7 mouse cellular contexts compared by ENCODE assay signal in the genomic region with DNA sequence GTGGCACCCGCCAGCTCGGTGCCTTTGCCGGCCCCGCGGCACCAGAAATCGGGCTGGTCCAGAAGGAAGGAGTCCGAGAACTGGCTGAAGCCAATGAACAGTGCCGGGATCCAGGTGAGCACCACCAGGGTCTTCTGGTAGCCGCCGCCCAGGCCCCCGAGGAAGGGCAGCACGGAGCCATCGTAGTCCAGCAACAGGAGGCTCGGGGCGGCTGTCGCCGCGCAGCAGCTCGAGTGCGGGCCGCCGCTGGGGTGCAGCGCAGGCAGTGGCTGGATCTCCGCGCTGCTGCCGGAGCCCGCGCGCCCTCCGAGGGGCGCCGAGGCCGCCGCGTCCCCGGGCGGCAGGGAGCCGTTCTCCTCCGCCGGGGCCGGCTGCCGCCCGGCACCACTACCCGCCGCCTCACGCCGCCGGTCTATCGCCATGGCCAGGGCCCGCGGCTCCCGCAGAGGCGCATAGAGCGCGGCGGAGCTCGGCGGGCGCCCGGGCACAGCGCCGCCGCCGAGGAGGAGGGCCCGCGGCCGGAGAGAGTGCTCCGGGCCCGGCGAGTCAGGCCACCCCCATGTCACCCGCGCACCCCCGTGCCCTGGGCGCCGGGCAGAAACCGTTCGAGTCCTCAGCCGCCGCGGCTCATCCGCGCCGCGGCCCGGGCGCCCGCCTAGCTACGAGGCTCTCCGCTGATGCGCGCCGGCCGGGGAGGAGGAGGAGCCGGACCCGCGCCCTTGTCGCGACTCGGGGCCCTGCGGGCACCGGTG. TPM values are rescaled to one million over a fixed set of nuclear protein-coding genes. Genes with fewer than 3 reads are reported as not detected.
A peak's percentile ranks its signal among the peaks of the same experiment; 100 is the strongest.
DNase-seq lines count a peak whose midpoint lies in the region; ATAC-seq and TF ChIP-seq lines count a peak whose summit lies in the region.

No protein-coding gene starts in this region.

- TF ChIP-seq EP300 in CH12.LX (IDR thresholded peaks at IDR 0.05; ENCODE audit: low read length) = no peak

- ATAC-seq in G1E (ENCODE audit: extremely low read depth, insufficient number of reproducible peaks, low FRiP score, poor library complexity, severe bottlenecking) = no peak
- ATAC-seq in embryonic facial prominence, embryonic 11.5 days (replicated peaks; ENCODE audit: insufficient number of reproducible peaks, low FRiP score, low TSS enrichment, low read depth) = peak; percentile 50

- H3K4me2 ChIP-seq in CH12.LX (ENCODE audit: insufficient read depth, low read depth, poor library complexity, severe bottlenecking) = peak overlapping the region; percentile 85
- peak overlapping the region; percentile 96 for H3K4me2 ChIP-seq in embryonic facial prominence, embryonic 11.5 days (ENCODE audit: low read depth, low read length)

- no peak for TF ChIP-seq POLR2A in CH12.LX (IDR thresholded peaks at IDR 0.05; ENCODE audit: low read depth, low read length)

- no peak for TF ChIP-seq CTCF in CH12.LX (conservative IDR thresholded peaks at IDR 0.05 in 1 of 2, IDR thresholded peaks at IDR 0.05 in 1 of 2; ENCODE audit: low read depth in 2 of 2, low read length in 2 of 2)
- no peak for TF ChIP-seq CTCF in G1E (IDR thresholded peaks at IDR 0.05; ENCODE audit: low read depth, low read length)

- H3K9ac ChIP-seq in CH12.LX (ENCODE audit: insufficient read depth, low read depth) = 0 out of 2 replicates have a peak overlapping the region, but pooled peaks have one; percentile 27
- peak overlapping the region; percentile 76 for H3K9ac ChIP-seq in embryonic facial prominence, embryonic 11.5 days (replicated peaks; ENCODE audit: low read length)

- TF ChIP-seq RAD21 in CH12.LX (IDR thresholded peaks at IDR 0.05; ENCODE audit: low read depth, low read length) = no peak

- dilution Hi-C loops in CH12.LX (cut with MboI; ENCODE audit: extremely low pct_ligation_motif_present, extremely low pct_unique_long_range_greater_than_20kb, low sequenced_read_pairs) = no loop called here

- DNase-seq in CH12.LX (ENCODE audit: extremely low read depth) (no peak), G1E (ENCODE audit: low spot score) (peak; percentile 19)
- DNase-seq in embryonic facial prominence, embryonic 11.5 days (ENCODE audit: low spot score) = peak; percentile 52
- DNase-seq in heart, postnatal 36 days = peak; percentile 37 to 50
- peak; percentile 59 to 73 for DNase-seq in left cerebral cortex, postnatal 36 days (ENCODE audit: low spot score in 2 of 2)
- DNase-seq in midbrain, embryonic 10.5 days (ENCODE audit: low spot score) = no peak
- peak; percentile 42 to 78 for DNase-seq in spleen, postnatal 4 days (ENCODE audit: low spot score in 2 of 2)

- H3K27me3 ChIP-seq in CH12.LX (replicated peaks) (peaks cover 13% of the 10 kb centered on the region), G1E (ENCODE audit: insufficient read depth, low read length) (no peaks in the 10 kb centered on the region)
- peaks cover 4% of the 10 kb centered on the region; the same call in 1 of the 2 replicates for H3K27me3 ChIP-seq in embryonic facial prominence, embryonic 11.5 days (ENCODE audit: control insufficient read depth, insufficient read depth, low read length)
- peaks cover 21% of the 10 kb centered on the region for H3K27me3 ChIP-seq in midbrain, embryonic 10.5 days (ENCODE audit: low read depth, poor library complexity, severe bottlenecking)

- intact Hi-C loops in heart, postnatal 36 days (cut with DNase I) = loop anchor here (2.0 to 10.0 kb wide), 3 partner anchors 156 to 300 kb away; no protein-coding TSS in a partner anchor
- intact Hi-C loops in left cerebral cortex, postnatal 36 days (cut with DNase I) = loop anchor here (2.0 to 5.0 kb wide), 3 partner anchors 47 to 288 kb away; no protein-coding TSS in a partner anchor

- peaks cover 5 to 10% of the 10 kb centered on the region in 2 experiments for H3K4me1 ChIP-seq in CH12.LX (ENCODE audit: control insufficient read depth in 1 of 2, insufficient read depth in 2 of 2)
- H3K4me1 ChIP-seq in G1E (ENCODE audit: insufficient read depth, low read depth, low read length) = peaks cover 80% of the 10 kb centered on the region
- H3K4me1 ChIP-seq in embryonic facial prominence, embryonic 11.5 days (ENCODE audit: control insufficient read depth, insufficient read depth, low read length) = no peaks in the 10 kb centered on the region
- H3K4me1 ChIP-seq in midbrain, embryonic 10.5 days = peaks cover 62% of the 10 kb centered on the region

- in situ Hi-C loops in CH12.LX (cut with MboI; ENCODE audit: low pct_ligation_motif_present, low pct_unique_long_range_greater_than_20kb, low sequenced_read_pairs) = no loop called here

- H3K79me2 ChIP-seq in CH12.LX (replicated peaks; ENCODE audit: control insufficient read depth, extremely low read depth, insufficient read depth, poor library complexity, severe bottlenecking) = no peaks in the 10 kb centered on the region

- H3K27ac ChIP-seq in CH12.LX (ENCODE audit: insufficient read depth, low read depth) = no peak overlapping the region
- no peak overlapping the region for H3K27ac ChIP-seq in embryonic facial prominence, embryonic 11.5 days (replicated peaks; ENCODE audit: low read depth, low read length)
- peak overlapping the region; percentile 96 for H3K27ac ChIP-seq in midbrain, embryonic 10.5 days (replicated peaks)

- H3K9me3 ChIP-seq in CH12.LX (replicated peaks; ENCODE audit: low read length) (no peaks in the 10 kb centered on the region), G1E (replicated peaks) (no peaks in the 10 kb centered on the region)
- H3K9me3 ChIP-seq in embryonic facial prominence, embryonic 11.5 days (replicated peaks; ENCODE audit: control insufficient read depth, low read length) = no peaks in the 10 kb centered on the region
- no peaks in the 10 kb centered on the region for H3K9me3 ChIP-seq in midbrain, embryonic 10.5 days (replicated peaks)

- peak overlapping the region in 2 of 3 experiments; percentile 60 to 64 for H3K4me3 ChIP-seq in CH12.LX (replicated peaks in 1 of 3; ENCODE audit: low read depth in 2 of 3, low read length in 2 of 3, poor library complexity in 1 of 3)
- peak overlapping the region; percentile 89 for H3K4me3 ChIP-seq in G1E (ENCODE audit: low read depth, low read length)
- peak overlapping the region; percentile 78 for H3K4me3 ChIP-seq in embryonic facial prominence, embryonic 11.5 days (ENCODE audit: low read depth, low read length)
- peak overlapping the region; percentile 94 for H3K4me3 ChIP-seq in midbrain, embryonic 10.5 days

- under 1% methylated on average over 83 of the region's 101 CpGs for WGBS in embryonic facial prominence, embryonic 11.5 days
- WGBS in midbrain, embryonic 10.5 days = under 1% methylated on average over 79 of the region's 101 CpGs

- no peaks in the 10 kb centered on the region for H3K36me3 ChIP-seq in CH12.LX (replicated peaks in 1 of 2; ENCODE audit: control insufficient read depth in 1 of 2, insufficient read depth in 1 of 2, low read length in 1 of 2)
- peaks cover 19% of the 10 kb centered on the region for H3K36me3 ChIP-seq in G1E (replicated peaks)
- H3K36me3 ChIP-seq in embryonic facial prominence, embryonic 11.5 days (replicated peaks; ENCODE audit: control insufficient read depth, insufficient read depth, low read depth, low read length) = no peaks in the 10 kb centered on the region
- peaks cover 9% of the 10 kb centered on the region; the same call in 1 of the 2 replicates for H3K36me3 ChIP-seq in midbrain, embryonic 10.5 days

TF ChIP-seq in CH12.LX, 34 proteins besides CTCF, POLR2A, EP300 and RAD21:
- TF ChIP-seq PAX5 (IDR thresholded peaks at IDR 0.05; ENCODE audit: low read length) = no peak
- no peak for TF ChIP-seq E2F4 (IDR thresholded peaks at IDR 0.05; ENCODE audit: insufficient replicate concordance, low read depth, low read length)
- no peak for TF ChIP-seq CHD1 (IDR thresholded peaks at IDR 0.05; ENCODE audit: low read depth, low read length)
- TF ChIP-seq IRF4 (IDR thresholded peaks at IDR 0.05; ENCODE audit: low read depth, low read length) = no peak
TF ChIP-seq in CH12.LX: peak in this region for 0.

RNA-seq across cellular contexts. Expression of gene Slc22a23, which starts 0.4 kb away (rescaled TPM):
- 0.13 and 0.47 TPM in 2 replicates for total RNA-seq in CH12.LX (2012; rRNA removed)
- 0.43 and 0.85 TPM in 2 replicates for total RNA-seq in CH12.LX (2014; rRNA removed)
- polyA plus RNA-seq in CH12.LX (2012; ENCODE audit: insufficient read length, low read depth) = 0.50 and 1.3 TPM in 2 replicates
- 24.9 and 68.0 TPM in 2 replicates for total RNA-seq in G1E (2014; fragmentation: Nextera tagmentation)
- 14.7 and 18.0 TPM in 2 replicates for total RNA-seq in G1E (2017)
- 43.8 and 49.3 TPM in 2 replicates for polyA plus RNA-seq in G1E (2012)
- 3.8 and 4.9 TPM in 2 replicates for polyA plus RNA-seq in embryonic facial prominence, embryonic 11.5 days (2014; fragmentation: Nextera tagmentation; extraction: Ambion mirVana)
- 10 to 100 TPM in 1 of 2 experiments, 1 to 10 TPM in 1; 8.6 to 11.9 TPM for total RNA-seq in heart, postnatal 36 days (2021)
- total RNA-seq in left cerebral cortex, postnatal 36 days (2021) = 10 to 100 TPM; 50.0 to 59.4 TPM
- 7.9 and 9.3 TPM in 2 replicates for polyA plus RNA-seq in midbrain, embryonic 10.5 days (2016; fragmentation: Nextera tagmentation; extraction: Ambion mirVana)

Comparison
In these comparisons a context has a peak if more than half of its experiments do, and no peak if none do; other contexts are left out.
1. DNase-seq: peak in G1E (single experiment), embryonic facial prominence, embryonic 11.5 days (single experiment), heart, postnatal 36 days (2 of 2), left cerebral cortex, postnatal 36 days (2 of 2) and spleen, postnatal 4 days (2 of 2); none in CH12.LX (single experiment) and midbrain, embryonic 10.5 days (single experiment).
2. RNA of gene Slc22a23, which starts 0.4 kb away (total RNA-seq): 14.7 to 68.0 TPM in G1E, 50.0 to 59.4 TPM in left cerebral cortex, postnatal 36 days and 8.6 to 11.9 TPM in heart, postnatal 36 days; 0.13 to 0.85 TPM in CH12.LX; every median in the first group is over 4 times any median in the second.
3. Peak in every context shown above with its lines, with median percentiles within 50 percentile points of each other: H3K4me3 ChIP-seq.